Mouse (Mus musculus) spleen, adult 2 months (tissue): ENCODE results near the gene Chrnb2.

ENCODE experiments used
- CTCF ChIP-seq: fragments of 200-500 bp; IDR thresholded peaks from 2 replicates; pipeline ENCODE4 v1.5.1; 2011; ENCODE audit warnings: mild to moderate bottlenecking, inconsistent platforms; ENCODE audit not compliant: insufficient read depth, insufficient read length, insufficient replicate concordance; ENCODE audit errors: extremely low read depth
- POLR2A ChIP-seq: fragments of 200-500 bp; IDR thresholded peaks from 2 replicates; pipeline ENCODE4 v1.6.1; 2011; ENCODE audit warnings: low read depth, low read length, inconsistent platforms

DNA sequence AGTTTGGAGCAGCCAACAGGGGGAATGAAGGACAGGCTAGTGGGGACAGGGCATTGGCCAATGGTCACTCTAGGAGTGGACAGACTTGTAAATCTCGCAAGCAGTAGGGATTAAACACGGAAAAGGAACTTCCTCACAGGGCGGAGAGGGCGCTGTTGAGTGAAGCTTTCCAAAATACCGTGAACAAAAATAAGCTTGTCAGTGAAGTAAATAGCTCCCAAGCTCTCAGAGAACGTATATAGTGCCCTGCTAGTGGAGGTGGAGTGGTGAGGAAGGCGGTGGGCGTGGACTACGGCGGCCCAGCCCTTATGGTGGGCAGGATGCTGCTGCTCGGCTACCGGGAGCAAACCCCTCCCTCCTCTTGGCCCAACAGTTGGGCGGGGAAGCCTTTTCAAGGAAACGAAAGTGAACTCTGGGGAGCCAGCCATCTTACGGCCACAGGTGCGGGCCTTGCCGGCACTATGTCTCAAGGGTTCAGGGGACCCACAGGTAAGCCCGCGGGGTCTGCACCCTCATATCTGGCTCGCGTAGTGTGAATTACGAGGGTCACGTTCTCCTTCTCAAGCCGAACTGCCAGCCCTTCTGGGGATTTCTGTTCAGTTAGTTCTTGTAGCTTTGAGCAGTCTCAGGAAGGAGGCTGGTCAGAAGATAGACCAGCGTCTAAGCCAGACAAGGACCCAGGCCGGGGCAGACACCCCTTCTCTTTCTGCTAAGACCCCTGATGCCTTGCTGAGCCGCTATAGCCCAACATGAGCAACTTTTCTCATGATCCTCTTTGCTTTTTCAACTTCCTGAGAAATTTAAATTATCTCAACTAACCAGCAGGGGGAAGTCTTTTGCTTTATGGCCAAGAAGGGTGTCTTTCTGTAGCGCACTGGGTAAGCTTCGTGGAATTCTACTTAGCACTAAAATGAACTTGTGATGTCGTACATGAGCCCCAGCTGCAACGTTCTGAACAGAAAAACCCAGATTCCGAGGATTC lies 33.8 kb downstream of the Chrnb2 start:
- no peak for TF ChIP-seq CTCF
- peak; percentile 80; the same call in 1 of the 2 replicates for TF ChIP-seq POLR2A
